Mouse (Mus musculus): Measurements from ENCODE around the gene Prim2.

Prim2 gene

GRCm38 (mm10) chr1:33453299-33453698 lies 216.3 kb downstream of the Prim2 start:
- TF ChIP-seq GATA4 (IDR thresholded peaks at IDR 0.05; ENCODE audit: insufficient replicate concordance, low read length), result no peak

GRCm38 (mm10) chr1:33447179-33447578 lies 222.4 kb downstream of the Prim2 start:
- no peak for TF ChIP-seq GATA4 (IDR thresholded peaks at IDR 0.05; ENCODE audit: insufficient replicate concordance, low read length)

- TF ChIP-seq GATA4 (IDR thresholded peaks at IDR 0.05; ENCODE audit: insufficient replicate concordance, low read length), result no peak
These were observed 233.4 kb downstream of the Prim2 start for GRCm38 (mm10) chr1:33436167-33436566.

Measured in liver, adult (tissue).